Mouse (Mus musculus) neural tube, embryonic 13.5 days (tissue): Measurements from ENCODE around the gene Tekt3. TPM values are rescaled to one million over a fixed set of nuclear protein-coding genes. Genes with fewer than 3 reads are reported as not detected.

Source experiments
- ATAC-seq: fragments of 200-750 bp; cut with Nextera tagmentation; 2 replicates; pipeline ENCODE4 v1.8.0; 2017; ENCODE audit warnings: low read depth, mild to moderate bottlenecking, moderate TSS enrichment, moderate library complexity
- H3K27ac ChIP-seq: fragments of 300-500 bp; sonication (generic); replicated peaks from 2 replicates; pipeline ENCODE4 v1.5.1; 2015; ENCODE audit warnings: moderate library complexity, mild to moderate bottlenecking, inconsistent platforms
- H3K27me3 ChIP-seq: fragments of 300-500 bp; sonication (generic); 2 replicates; pipeline ENCODE4 v1.6.1; 2015; ENCODE audit warnings: mild to moderate bottlenecking, inconsistent platforms
- H3K36me3 ChIP-seq: fragments of 300-500 bp; sonication (generic); 2 replicates; pipeline ENCODE4 v1.6.1; 2015; ENCODE audit warnings: mild to moderate bottlenecking, inconsistent platforms
- H3K4me1 ChIP-seq: fragments of 300-500 bp; sonication (generic); replicated peaks from 2 replicates; pipeline ENCODE4 v1.6.1; 2015; ENCODE audit warnings: inconsistent platforms
- H3K4me2 ChIP-seq: fragments of 300-500 bp; sonication (generic); 2 replicates; pipeline ENCODE4 v1.6.1; 2015; ENCODE audit warnings: inconsistent platforms, mild to moderate bottlenecking, moderate library complexity
- H3K4me3 ChIP-seq: fragments of 300-500 bp; sonication (generic); 2 replicates; pipeline ENCODE4 v1.5.1; 2015; ENCODE audit warnings: mild to moderate bottlenecking, inconsistent platforms
- H3K9ac ChIP-seq: fragments of 300-500 bp; sonication (generic); 2 replicates; pipeline ENCODE4 v1.6.1; 2015; ENCODE audit warnings: moderate library complexity, mild to moderate bottlenecking, inconsistent platforms
- H3K9me3 ChIP-seq: fragments of 300-500 bp; sonication (generic); 2 replicates; pipeline ENCODE4 v1.6.1; 2016; ENCODE audit warnings: inconsistent platforms
- WGBS: fragments of 180-500 bp; shearing (Covaris S2); methylation state at CpG from one replicate; pipeline ENCODE4 v1.1.7; 2015; 5-methylcytosine and 5-hydroxymethylcytosine counted together
- polyA plus RNA-seq: library from polyadenylated mRNA; unstranded; fragments of >200 nt; fragmentation: Nextera tagmentation; extraction: Ambion mirVana; gene quantifications from 2 replicates; pipeline ENCODE4 v1.2.1, GENCODE M21; 2015

Gene Tekt3
- polyA plus RNA-seq, 1 experiment from 2014 or later, result not detected

DNA sequence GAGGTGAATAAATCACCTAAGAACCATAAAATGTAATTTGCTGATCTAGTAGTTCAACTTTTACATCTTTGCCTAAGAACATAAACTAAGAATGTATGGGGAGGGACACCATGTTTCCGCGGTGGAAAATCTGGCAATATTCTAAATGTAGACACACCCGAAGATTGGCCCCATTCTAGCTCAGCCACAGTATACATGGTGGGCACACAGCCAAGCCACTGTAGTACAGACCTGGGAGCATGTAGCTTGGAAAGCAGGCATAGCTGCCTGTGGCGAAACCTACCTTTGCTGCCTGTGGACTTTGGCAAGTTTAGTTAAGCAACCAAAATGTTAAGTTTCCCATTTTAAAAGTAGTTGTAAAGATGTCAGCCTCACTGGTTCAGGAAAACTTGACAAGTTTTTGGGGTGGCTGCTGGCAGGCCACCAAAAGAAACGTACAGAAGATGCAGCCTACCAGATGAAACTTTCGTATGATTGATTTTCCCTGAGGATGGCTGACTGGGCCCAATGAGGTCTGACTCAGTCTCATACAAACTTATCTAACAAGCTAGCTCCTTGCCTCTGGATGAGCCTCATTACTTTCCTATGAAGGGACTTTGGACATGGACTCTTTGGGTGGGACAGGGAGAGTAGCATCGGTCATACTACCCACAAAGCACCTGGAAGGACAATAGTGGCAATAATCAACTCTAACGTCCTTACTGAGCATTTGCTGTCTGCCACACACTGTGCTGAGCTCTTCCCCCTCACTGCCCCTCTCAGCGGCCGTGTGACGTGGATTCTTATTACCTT, 25.8 kb upstream of the Tekt3 start:
- H3K9ac ChIP-seq, result no peak overlapping the region
- H3K4me3 ChIP-seq, result no peak overlapping the region
- no peak overlapping the region for H3K27ac ChIP-seq
- H3K27me3 ChIP-seq, result no peaks in the 10 kb centered on the region
- WGBS, result 72% methylated on average over 11 of the region's 11 CpGs
- H3K4me1 ChIP-seq, result peaks cover 10% of the 10 kb centered on the region; the same call in 1 of the 2 replicates
- no peaks in the 10 kb centered on the region; the same call in 1 of the 2 replicates for H3K36me3 ChIP-seq
- ATAC-seq, result no peak
- H3K4me2 ChIP-seq, result no peak overlapping the region
- no peaks in the 10 kb centered on the region for H3K9me3 ChIP-seq

DNA sequence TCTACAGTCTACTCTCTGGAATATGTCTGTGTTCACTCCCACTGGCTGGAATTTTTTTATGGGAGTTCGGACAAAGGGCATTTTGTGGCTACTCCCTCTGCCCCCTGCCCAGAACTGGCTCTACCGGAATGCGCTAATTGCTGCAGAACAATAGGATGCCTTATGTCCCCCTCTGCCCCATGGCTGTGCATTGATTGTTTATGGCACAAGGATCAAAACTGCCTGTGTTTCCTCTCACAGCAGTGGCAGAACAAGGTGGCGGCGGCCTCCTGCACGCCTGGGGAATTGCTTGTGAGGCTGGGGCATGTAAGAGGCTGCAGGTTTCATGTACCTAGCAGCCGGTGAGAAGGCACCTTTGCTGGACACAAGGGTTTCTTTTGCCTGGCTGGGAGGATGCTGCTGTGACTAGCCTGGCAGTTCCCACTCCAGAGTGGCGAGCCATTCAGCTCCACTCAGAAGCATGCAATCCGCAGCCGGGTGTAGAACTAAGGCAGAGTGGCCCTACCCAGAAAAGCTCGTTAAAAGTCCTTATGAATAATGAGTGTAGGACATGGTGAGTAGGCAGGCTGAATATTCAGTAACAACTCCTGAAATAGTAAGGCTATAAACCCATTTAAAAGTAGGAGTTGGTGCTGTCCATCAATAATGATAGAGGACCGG, 21.3 kb upstream of the Tekt3 start:
- ATAC-seq, result no peak
- Histone ChIP-seq H3K9me3 (no peaks in the 10 kb centered on the region), H3K4me1 (peaks cover 11% of the 10 kb centered on the region; the same call in 1 of the 2 replicates), H3K9ac (no peak overlapping the region), H3K4me3 (no peak overlapping the region), H3K36me3 (no peaks in the 10 kb centered on the region), H3K27ac (0 out of 2 replicates have a peak overlapping the region, but pooled peaks have one; percentile 20), H3K27me3 (no peaks in the 10 kb centered on the region), H3K4me2 (no peak overlapping the region)
- 14% methylated on average over 12 of the region's 12 CpGs for WGBS

DNA sequence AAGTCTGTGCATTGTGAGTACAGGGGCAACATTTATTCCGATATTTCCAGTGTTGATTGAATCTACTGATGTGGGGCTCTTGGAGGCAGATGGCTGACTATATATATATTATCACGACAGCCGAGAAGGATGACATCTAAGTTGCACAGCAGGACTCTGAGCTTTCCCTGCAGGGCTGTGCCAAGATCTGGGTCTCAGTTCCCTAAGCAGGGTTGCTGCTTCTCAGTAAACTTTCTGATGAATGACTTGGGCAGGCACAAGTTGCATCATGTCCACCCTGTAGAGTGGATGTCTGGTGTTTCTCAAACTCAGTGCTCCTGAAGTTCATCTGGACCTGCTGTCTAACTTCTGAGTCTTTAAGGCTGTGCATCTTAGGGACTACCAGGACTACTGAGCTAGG, 15.7 kb upstream of the Tekt3 start:
- no peak overlapping the region for H3K9ac ChIP-seq
- H3K27me3 ChIP-seq, result no peaks in the 10 kb centered on the region
- WGBS, result 77% methylated on average over 3 of the region's 3 CpGs
- H3K36me3 ChIP-seq, result no peaks in the 10 kb centered on the region
- no peak overlapping the region for H3K4me3 ChIP-seq
- no peaks in the 10 kb centered on the region for H3K4me1 ChIP-seq
- H3K9me3 ChIP-seq, result no peaks in the 10 kb centered on the region
- H3K4me2 ChIP-seq, result no peak overlapping the region
- H3K27ac ChIP-seq, result no peak overlapping the region
- ATAC-seq, result no peak

DNA sequence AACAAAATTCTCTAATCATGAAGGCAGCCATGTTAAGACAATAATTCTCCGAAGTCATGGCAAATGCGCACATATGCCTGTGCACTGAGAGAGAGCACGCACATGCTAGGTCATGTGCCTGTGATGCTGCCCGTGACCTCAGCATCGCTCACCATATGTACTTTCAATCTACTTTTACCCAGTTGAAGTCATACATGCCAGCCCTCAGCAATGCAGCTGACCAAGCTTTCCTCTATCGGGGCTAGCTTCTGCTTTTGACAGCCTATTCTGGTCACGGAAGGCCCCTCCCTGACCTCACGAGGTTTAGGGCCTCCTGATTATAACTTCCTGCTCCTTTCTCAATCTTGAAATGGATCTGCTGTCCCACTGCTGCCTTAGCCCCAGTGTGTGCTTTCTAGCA, 15.1 kb upstream of the Tekt3 start:
- no peak for ATAC-seq
- Histone ChIP-seq H3K27me3 (no peaks in the 10 kb centered on the region), H3K4me1 (no peaks in the 10 kb centered on the region), H3K9me3 (no peaks in the 10 kb centered on the region), H3K9ac (no peak overlapping the region), H3K36me3 (no peaks in the 10 kb centered on the region), H3K4me2 (no peak overlapping the region), H3K27ac (no peak overlapping the region), H3K4me3 (no peak overlapping the region)
- WGBS, result 90% methylated on average over 8 of the region's 8 CpGs

DNA sequence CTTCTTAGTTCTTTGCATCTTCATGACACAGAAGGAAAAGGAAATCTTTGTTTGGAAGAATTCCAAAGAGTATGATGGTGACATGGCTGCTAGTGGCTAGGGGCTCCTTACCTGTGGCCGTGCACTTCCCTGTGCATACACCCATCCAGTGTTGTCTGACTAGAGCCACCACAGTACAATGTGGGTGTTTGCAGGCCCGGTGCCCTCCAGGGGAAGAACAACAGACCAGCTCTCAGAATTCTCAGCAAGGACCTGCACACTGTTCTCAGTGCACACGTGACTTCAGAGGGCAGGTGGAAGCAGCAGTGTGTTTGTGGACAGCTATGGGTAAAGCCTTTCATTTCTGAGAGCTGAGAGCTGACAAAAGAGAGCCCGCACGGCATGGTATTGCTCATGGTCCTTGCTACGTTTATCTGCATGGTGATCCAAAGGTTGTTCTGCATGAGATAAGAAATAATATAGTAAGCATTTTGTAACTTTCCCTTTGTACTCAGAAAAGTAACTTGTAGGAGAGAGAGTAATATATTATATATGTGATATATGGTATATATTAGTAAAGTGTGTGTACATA, 11.0 kb upstream of the Tekt3 start:
- Histone ChIP-seq H3K4me2 (no peak overlapping the region), H3K9me3 (no peaks in the 10 kb centered on the region), H3K27me3 (no peaks in the 10 kb centered on the region), H3K9ac (no peak overlapping the region), H3K4me3 (no peak overlapping the region), H3K36me3 (no peaks in the 10 kb centered on the region), H3K4me1 (no peaks in the 10 kb centered on the region), H3K27ac (no peak overlapping the region)
- no peak for ATAC-seq
- WGBS, result 89% methylated on average over 6 of the region's 6 CpGs

DNA sequence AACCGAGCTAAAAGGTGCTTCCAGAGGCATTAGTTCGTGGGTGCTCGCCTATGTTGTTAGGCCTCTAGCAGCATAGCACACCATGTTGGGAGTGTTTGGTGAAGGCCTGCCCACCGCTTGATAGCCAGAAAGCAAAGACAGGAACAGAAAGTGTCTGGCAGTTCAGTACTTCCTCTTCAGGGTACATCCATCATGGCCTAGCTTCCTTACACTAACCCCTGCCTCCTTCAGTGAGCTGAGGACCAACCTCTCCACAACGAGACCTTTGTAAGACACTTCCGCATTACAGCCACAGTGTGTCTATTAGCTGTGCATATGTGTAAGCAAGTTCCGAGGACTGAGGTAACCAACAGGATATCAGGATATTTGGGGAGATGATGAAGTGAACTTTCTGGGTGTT, 10.4 kb upstream of the Tekt3 start:
- H3K36me3 ChIP-seq, result no peaks in the 10 kb centered on the region
- no peak overlapping the region for H3K9ac ChIP-seq
- no peak overlapping the region for H3K27ac ChIP-seq
- no peak overlapping the region for H3K4me2 ChIP-seq
- H3K27me3 ChIP-seq, result no peaks in the 10 kb centered on the region
- H3K9me3 ChIP-seq, result no peaks in the 10 kb centered on the region
- H3K4me3 ChIP-seq, result no peak overlapping the region
- no peaks in the 10 kb centered on the region for H3K4me1 ChIP-seq
- whole genome bisulfite sequencing, result 93% methylated on average over 7 of the region's 7 CpGs
- ATAC-seq, result no peak

DNA sequence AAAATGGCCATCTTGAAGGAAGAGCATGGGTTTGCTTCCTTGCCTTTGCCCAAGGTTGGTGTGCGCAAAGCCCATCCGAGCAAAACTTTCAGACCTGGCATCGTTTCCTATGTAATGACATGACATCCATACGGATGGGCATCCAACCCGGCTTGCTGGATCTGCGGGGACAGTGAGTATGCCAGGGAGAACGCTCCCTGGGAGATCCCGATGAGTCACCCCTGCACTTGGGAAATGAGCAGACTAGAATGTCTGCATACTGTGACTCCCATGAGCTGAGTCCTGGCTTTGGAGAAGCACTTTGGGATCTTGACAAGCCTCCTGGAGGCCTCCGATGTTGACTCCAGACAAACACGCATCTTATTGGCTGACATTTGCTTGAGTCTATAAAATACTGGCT, 9.5 kb upstream of the Tekt3 start:
- Histone ChIP-seq H3K4me1 (no peaks in the 10 kb centered on the region), H3K27ac (no peak overlapping the region), H3K36me3 (no peaks in the 10 kb centered on the region), H3K9me3 (no peaks in the 10 kb centered on the region), H3K27me3 (no peaks in the 10 kb centered on the region), H3K4me3 (no peak overlapping the region), H3K9ac (no peak overlapping the region), H3K4me2 (no peak overlapping the region)
- no peak for ATAC-seq
- 96% methylated on average over 10 of the region's 10 CpGs for WGBS

DNA sequence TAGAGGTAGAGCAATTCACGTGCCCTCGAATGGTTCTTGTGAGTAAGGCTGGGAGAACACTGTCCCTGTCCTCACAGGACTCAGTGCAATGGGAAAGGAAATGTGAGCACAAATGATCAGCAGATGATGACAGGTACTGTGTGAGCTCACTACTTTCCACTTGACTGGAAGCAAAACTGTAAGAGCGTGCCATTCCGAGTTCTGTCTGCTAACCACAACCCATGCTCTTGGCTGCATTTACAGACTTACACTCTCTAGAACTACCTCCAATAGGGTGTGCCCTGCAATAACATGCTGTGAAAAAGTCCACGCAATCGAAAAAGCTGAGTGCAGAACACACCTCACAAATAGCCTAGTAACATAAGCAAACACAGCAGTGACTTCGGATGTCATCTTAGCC, 5.9 kb upstream of the Tekt3 start:
- no peaks in the 10 kb centered on the region for H3K36me3 ChIP-seq
- H3K27me3 ChIP-seq, result no peaks in the 10 kb centered on the region
- no peak overlapping the region for H3K9ac ChIP-seq
- no peaks in the 10 kb centered on the region for H3K9me3 ChIP-seq
- H3K27ac ChIP-seq, result no peak overlapping the region
- no peaks in the 10 kb centered on the region for H3K4me1 ChIP-seq
- ATAC-seq, result no peak
- 92% methylated on average over 7 of the region's 7 CpGs for WGBS
- no peak overlapping the region for H3K4me3 ChIP-seq
- no peak overlapping the region for H3K4me2 ChIP-seq

DNA sequence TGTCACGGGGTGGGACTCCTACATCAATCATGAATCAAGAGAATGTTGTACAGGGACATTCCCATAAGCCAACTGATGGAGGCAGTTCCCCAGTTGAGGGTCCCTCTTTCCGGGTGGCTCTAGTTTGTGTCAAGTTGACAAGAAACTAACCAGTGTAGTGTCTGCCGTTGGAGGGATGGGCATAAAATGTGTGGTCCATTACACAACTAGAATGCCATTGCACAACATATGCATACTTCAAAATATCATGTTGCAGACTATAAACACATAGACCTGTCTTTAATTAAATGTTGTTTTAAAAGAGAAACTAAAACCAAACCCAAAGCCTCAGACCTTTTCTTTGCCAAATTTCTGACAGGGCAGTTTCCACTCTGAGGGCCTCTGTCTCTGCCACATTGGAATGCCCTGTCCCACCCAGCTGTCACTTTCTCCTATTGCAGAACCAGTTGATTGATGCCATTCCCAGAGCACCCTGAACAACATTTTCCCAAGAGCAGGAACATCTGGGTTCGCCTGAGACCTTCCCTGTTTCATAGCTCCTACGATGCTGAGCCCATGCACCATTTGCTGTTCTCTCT, 3.0 kb upstream of the Tekt3 start:
- Histone ChIP-seq H3K4me3 (no peak overlapping the region), H3K36me3 (no peaks in the 10 kb centered on the region), H3K27ac (no peak overlapping the region), H3K27me3 (no peaks in the 10 kb centered on the region), H3K9me3 (no peaks in the 10 kb centered on the region), H3K4me1 (peaks cover 4% of the 10 kb centered on the region), H3K9ac (no peak overlapping the region), H3K4me2 (no peak overlapping the region)
- 74% methylated on average over 5 of the region's 5 CpGs for WGBS
- ATAC-seq, result no peak

DNA sequence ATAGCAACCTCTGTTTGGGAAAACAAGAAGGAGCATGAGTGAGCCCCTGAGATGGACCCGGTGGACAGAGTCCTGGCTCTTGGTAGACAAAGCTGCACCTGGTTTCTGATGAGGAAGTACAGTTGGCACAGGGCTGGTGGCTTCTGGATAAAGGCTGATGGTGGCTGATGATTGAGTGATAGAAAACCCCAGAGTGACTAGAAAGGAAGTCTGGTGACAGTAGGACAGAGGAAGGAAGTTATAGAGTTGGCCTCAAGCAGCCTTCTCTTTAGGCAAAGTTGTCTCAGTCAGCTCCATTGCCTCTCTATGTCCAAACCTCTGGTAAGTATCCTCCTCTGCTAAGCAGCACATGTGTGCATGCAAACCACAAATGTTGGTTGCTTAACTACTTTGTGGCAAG, 1.5 kb upstream of the Tekt3 start:
- H3K27me3 ChIP-seq, result no peaks in the 10 kb centered on the region
- H3K4me1 ChIP-seq, result peaks cover 4% of the 10 kb centered on the region
- no peak overlapping the region for H3K4me3 ChIP-seq
- no peaks in the 10 kb centered on the region for H3K9me3 ChIP-seq
- H3K36me3 ChIP-seq, result no peaks in the 10 kb centered on the region
- WGBS, result 95% methylated on average over 1 of the region's 1 CpGs
- ATAC-seq, result no peak
- H3K4me2 ChIP-seq, result no peak overlapping the region
- H3K27ac ChIP-seq, result no peak overlapping the region
- no peak overlapping the region for H3K9ac ChIP-seq

DNA sequence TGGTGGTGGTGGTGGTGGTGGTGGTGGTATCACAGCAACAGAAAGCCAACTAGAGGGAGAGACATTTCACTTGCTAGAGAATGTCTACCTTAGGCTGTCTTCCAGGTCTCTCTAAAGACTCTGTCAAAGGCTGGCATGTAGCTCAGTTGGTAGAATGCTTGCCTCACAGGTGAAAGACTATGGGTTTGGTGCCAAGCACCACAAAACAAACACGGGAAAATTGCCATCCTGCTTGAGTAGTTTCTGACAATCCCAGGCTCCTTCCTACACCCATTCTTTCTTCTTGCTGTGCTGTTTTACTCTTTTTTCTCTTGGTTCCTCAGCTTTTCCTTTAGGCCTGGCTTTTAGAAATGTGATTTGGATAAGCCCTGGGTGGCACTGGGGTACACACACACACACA, 5.1 kb downstream of the Tekt3 start:
- WGBS, result 78% methylated on average over 1 of the region's 1 CpGs
- ATAC-seq, result no peak
- Histone ChIP-seq H3K36me3 (no peaks in the 10 kb centered on the region), H3K27ac (no peak overlapping the region), H3K4me2 (no peak overlapping the region), H3K27me3 (no peaks in the 10 kb centered on the region), H3K9me3 (no peaks in the 10 kb centered on the region), H3K4me3 (no peak overlapping the region), H3K9ac (no peak overlapping the region), H3K4me1 (peaks cover 2% of the 10 kb centered on the region)

DNA sequence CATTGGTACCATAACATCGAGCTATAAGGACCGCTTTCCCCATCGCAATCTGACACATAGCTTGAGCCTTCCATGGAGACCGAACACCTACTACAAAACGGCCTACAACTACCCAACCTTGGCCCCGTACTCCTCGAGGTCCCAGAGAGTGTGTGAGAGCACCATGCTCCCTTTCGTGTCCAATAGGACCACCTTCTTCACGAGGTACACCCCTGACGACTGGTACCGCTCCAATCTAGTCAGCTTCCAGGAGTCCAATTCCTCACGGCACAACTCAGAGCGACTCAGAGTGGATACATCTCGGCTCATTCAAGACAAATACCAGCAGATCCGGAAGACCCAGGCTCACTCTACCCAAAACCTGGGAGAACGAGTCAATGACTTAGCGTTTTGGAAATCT, 8.6 kb downstream of the Tekt3 start:
- Histone ChIP-seq H3K27me3 (no peaks in the 10 kb centered on the region), H3K27ac (no peak overlapping the region), H3K4me1 (no peaks in the 10 kb centered on the region), H3K9me3 (no peaks in the 10 kb centered on the region), H3K4me2 (no peak overlapping the region), H3K9ac (no peak overlapping the region), H3K4me3 (no peak overlapping the region), H3K36me3 (no peaks in the 10 kb centered on the region)
- whole genome bisulfite sequencing, result 95% methylated on average over 17 of the region's 17 CpGs
- no peak for ATAC-seq
